Mouse (Mus musculus) A20 (cell line): ENCODE data around the gene 1700030J22Rik.

Source experiments
- DNase-seq: peaks from one replicate; pipeline ENCODE4 v3.0.0-alpha.2; 2011; ENCODE audit warnings: low read depth, low spot score

1700030J22Rik gene

GRCm38 (mm10) chr8:116951778-116952177 lies 27.0 kb downstream of the 1700030J22Rik start:
- DNase-seq, result no peak

GRCm38 (mm10) chr8:116951369-116951768 lies 27.4 kb downstream of the 1700030J22Rik start:
- DNase-seq, result no peak

- peak; percentile 70 for DNase-seq
These were observed 31.2 kb downstream of the 1700030J22Rik start for GRCm38 (mm10) chr8:116947589-116947988.

- DNase-seq, result no peak
These were observed 31.9 kb downstream of the 1700030J22Rik start for GRCm38 (mm10) chr8:116946851-116947250.

- DNase-seq, result peak; percentile 77
These were observed 32.4 kb downstream of the 1700030J22Rik start for GRCm38 (mm10) chr8:116946268-116946838.

- peak; percentile 37 for DNase-seq
These were observed 33.4 kb downstream of the 1700030J22Rik start for GRCm38 (mm10) chr8:116945169-116945910.

GRCm38 (mm10) chr8:116944385-116944696 lies 34.4 kb downstream of the 1700030J22Rik start:
- DNase-seq, result peak; percentile 63

- peak; percentile 64 for DNase-seq
These were observed 35.0 kb downstream of the 1700030J22Rik start for GRCm38 (mm10) chr8:116943555-116944384.

GRCm38 (mm10) chr8:116943161-116943554 lies 35.6 kb downstream of the 1700030J22Rik start, which contains the start of gene Atmin:
Gene Atmin (plus strand): TSS chr8:116943393.
- peak; percentile 91 for DNase-seq

GRCm38 (mm10) chr8:116942284-116943058 lies 36.3 kb downstream of the 1700030J22Rik start:
- DNase-seq, result no peak

GRCm38 (mm10) chr8:116935506-116935905 lies 43.3 kb downstream of the 1700030J22Rik start:
- DNase-seq, result no peak

- DNase-seq, result no peak
These were observed 43.8 kb downstream of the 1700030J22Rik start for GRCm38 (mm10) chr8:116934976-116935375.

- DNase-seq, result peak; percentile 24
These were observed 50.2 kb downstream of the 1700030J22Rik start for GRCm38 (mm10) chr8:116928588-116928987.

GRCm38 (mm10) chr8:116927880-116928279 lies 50.9 kb downstream of the 1700030J22Rik start:
- peak; percentile 67 for DNase-seq

- DNase-seq, result no peak
These were observed 55.2 kb downstream of the 1700030J22Rik start for GRCm38 (mm10) chr8:116923526-116923925.

GRCm38 (mm10) chr8:116922060-116922757 lies 56.5 kb downstream of the 1700030J22Rik start:
- DNase-seq, result no peak

GRCm38 (mm10) chr8:116921337-116922059 lies 57.3 kb downstream of the 1700030J22Rik start, which contains the start of the genes Cmc2 and Cenpn:
Gene Cmc2 (minus strand): TSS chr8:116921455.
Gene Cenpn (plus strand): TSS chr8:116921730.
- DNase-seq, result peak; percentile 99

- no peak for DNase-seq
These were observed 57.8 kb downstream of the 1700030J22Rik start for GRCm38 (mm10) chr8:116921005-116921336.
